Mouse (Mus musculus): Measurements from ENCODE around the gene Kcmf1. TPM values are rescaled to one million over a fixed set of nuclear protein-coding genes. Genes with fewer than 3 reads are reported as not detected.

The Kcmf1 gene
- 38.5 and 108 TPM in 2 replicates for polyA plus RNA-seq (2012; rRNA removed)

GRCm38 (mm10) chr6:72899781-72900681, at the start of gene Kcmf1:
Gene Kcmf1 (minus strand): TSS chr6:72899979.

Other genes with a start within 250 kb of the Kcmf1 start
- 26.4 and 43.1 TPM in 2 replicates for gene Tcf7l1, start 110.7 kb downstream of the Kcmf1 start, polyA plus RNA-seq (2012; rRNA removed)
- 1,988 and 1,997 TPM in 2 replicates for gene Tmsb10, start 58.8 kb upstream of the Kcmf1 start, polyA plus RNA-seq (2012; rRNA removed)